Mouse (Mus musculus) cerebellum, adult 2 months (tissue): ENCODE measurements at regions not wholly inside any gene's neighbourhood (a gene's known extent, or its start where the extent isn't known, plus 50 kb on each side); places are given as distances from the start of the nearest gene placed in this dataset.

ENCODE experiments used
- CTCF ChIP-seq: fragments of 200-500 bp; IDR thresholded peaks from 2 replicates; pipeline ENCODE4 v1.5.1; 2011; ENCODE audit warnings: low read depth, mild to moderate bottlenecking, control low read depth, low read length, moderate library complexity, borderline replicate concordance; ENCODE audit not compliant: insufficient read depth
- POLR2A ChIP-seq: fragments of 200-500 bp; IDR thresholded peaks from 2 replicates; pipeline ENCODE4 v1.6.1; 2011; ENCODE audit warnings: low read length, control low read depth, borderline replicate concordance; ENCODE audit not compliant: insufficient read depth

DNA sequence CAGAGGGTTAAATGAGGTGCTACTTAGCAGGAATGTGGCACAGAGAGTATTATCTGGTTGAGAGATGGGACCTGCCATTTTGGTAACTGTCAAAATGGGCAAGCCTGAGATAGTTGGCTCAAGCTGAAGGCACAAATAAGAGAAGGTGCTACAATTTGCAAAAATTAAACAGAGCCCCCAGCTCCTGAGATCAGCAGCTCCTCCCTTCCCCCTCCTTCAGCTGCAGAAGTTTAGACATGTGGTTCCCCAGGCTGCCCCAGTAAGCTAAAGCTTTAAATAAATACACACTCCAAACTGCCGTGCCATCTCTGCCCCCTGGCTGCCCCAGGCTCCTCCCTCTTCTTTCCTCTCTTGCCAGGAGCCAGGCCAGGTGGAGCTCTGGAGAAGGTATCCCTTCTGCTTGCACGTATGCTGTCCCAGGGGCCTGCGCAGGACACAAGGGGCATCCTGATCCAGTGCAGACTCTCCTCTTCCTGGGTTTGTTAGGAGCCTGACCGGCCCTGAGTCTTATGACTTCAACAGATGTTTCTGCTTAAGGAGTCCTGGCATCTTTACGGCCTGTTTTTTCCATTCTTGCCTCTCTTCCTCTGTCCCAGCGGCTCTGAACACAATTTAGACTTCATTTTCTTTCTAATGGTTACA, 184.0 kb downstream of the Zfp36l1 start:
- no peak for TF ChIP-seq POLR2A
- TF ChIP-seq CTCF, result no peak
